Mouse (Mus musculus): ENCODE measurements at regions not wholly inside any gene's neighbourhood (a gene's known extent, or its start where the extent isn't known, plus 50 kb on each side); places are given as distances from the start of the nearest gene placed in this dataset.
A peak's percentile ranks its signal among the peaks of the same experiment; 100 is the strongest.

DNA sequence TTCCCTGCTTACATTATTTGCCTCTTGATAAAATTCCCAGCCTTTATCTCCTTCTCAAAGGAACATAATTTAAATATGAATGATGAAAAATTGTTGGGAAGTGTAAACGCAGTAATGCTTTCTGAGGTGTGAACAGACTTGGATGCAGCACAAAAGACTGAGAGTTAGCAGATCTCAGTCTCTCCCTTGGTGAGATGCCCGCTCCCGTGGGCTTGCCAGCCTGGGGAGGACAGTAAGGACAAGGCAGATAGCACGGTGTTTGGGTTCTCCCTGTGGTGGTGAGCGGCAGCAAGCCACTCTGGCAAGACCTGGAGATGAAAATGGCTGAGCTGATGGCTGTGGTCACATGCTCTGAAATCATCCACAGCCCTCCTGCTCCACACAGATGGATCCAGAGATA, 176.8 kb upstream of the Cdh4 start:
- no peaks in the 10 kb centered on the region for H3K36me3 ChIP-seq
- H3K27ac ChIP-seq (replicated peaks), result no peak overlapping the region
- no peaks in the 10 kb centered on the region; the same call in 1 of the 2 replicates for H3K4me1 ChIP-seq (replicated peaks)
- no peaks in the 10 kb centered on the region for H3K27me3 ChIP-seq
- 61% methylated on average over 5 of the region's 5 CpGs for WGBS
- H3K4me2 ChIP-seq, result no peak overlapping the region
- ATAC-seq (ENCODE audit: low FRiP score, low read depth), result no peak
- H3K4me3 ChIP-seq, result no peak overlapping the region
- H3K9ac ChIP-seq, result no peak overlapping the region
- no peaks in the 10 kb centered on the region for H3K9me3 ChIP-seq

DNA sequence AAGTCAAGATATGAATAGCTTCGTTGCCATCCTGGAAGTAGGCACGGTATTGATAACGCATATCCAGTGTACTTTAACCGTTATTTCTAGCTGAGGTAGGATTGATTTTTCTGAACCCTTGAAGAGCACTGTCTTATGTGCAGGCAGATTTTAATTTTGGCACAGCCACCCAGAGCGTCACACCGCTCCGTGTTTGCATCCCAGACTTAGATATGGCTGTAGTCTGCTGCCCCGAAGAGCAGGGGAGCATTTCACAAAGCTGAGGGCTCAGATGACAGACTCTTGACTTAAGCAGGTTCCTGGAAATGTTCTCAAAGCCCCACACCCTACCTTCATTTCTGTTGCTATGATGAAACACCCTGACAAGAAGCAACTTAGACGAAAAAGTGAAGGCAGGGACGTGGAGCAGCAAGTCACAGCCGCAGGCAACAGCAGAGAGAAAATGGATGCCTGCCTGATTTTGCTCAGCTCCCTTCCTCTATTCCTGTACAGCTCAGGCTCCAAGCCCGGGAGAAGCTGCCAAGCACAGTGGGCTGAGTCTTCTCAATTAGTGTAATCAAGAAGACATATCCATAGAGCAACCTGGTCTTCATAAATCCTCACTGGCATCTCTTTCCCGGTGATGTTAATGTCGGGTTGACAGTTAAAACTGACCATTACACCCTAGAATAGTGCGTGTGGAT, 164.9 kb upstream of the Cdh4 start:
- Histone ChIP-seq H3K4me3 (no peak overlapping the region), H3K36me3 (no peaks in the 10 kb centered on the region), H3K9ac (no peak overlapping the region), H3K9me3 (no peaks in the 10 kb centered on the region), H3K27ac (replicated peaks) (no peak overlapping the region), H3K4me1 (replicated peaks) (no peaks in the 10 kb centered on the region), H3K4me2 (no peak overlapping the region), H3K27me3 (no peaks in the 10 kb centered on the region)
- 84% methylated on average over 15 of the region's 15 CpGs for WGBS
- ATAC-seq (ENCODE audit: low FRiP score, low read depth), result no peak

DNA sequence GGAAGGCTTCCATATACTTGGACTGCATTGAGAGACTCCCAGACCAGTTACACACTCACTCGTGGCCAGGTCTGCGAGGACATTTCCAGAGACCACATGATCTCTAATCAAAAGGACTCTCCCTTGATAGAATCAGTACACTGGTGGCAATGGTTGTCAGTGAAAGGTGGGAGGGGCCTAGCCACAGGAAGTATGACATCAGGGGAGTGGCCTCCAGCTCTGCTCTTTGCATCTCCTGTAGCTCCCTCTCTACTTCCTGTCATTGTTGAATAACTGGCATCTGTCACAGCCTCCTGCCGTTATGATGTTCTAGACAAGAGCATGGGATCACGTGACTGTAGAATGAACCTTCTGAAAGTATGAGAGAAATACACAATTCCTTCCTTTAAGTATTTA, 164.3 kb upstream of the Cdh4 start:
- 79% methylated on average over 4 of the region's 4 CpGs for WGBS
- no peak for ATAC-seq (ENCODE audit: low FRiP score, low read depth)

DNA sequence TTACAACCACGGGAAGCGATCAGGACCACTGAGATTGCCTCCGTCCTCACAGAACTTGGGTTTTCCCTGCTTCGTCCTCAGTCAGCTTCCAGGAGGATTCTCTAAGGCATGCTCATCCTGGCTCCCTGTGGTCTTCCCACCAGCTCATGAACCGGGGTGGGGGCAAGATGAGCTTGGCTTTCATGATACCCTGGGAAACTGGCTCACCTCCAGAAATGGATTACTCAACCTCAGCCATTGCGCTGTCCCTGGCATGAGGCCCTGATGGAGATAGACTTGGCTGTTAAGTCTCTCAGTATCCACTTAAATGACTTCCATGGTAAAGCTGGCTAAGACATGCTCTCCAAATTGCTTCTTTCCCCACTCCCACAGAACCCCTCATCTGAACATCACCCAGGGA, 160.0 kb upstream of the Cdh4 start:
- WGBS, result 70% methylated on average over 6 of the region's 6 CpGs

More for the DNA sequence above, 164.3 kb upstream of the Cdh4 start:
- no peaks in the 10 kb centered on the region for H3K27me3 ChIP-seq
- H3K4me1 ChIP-seq (replicated peaks), result 0 out of 2 replicates have a peak, but pooled peaks cover 4% of the 10 kb centered on the region
- H3K36me3 ChIP-seq, result no peaks in the 10 kb centered on the region
- no peaks in the 10 kb centered on the region for H3K9me3 ChIP-seq
- no peak overlapping the region for H3K4me2 ChIP-seq
- no peak overlapping the region for H3K4me3 ChIP-seq
- no peak overlapping the region for H3K27ac ChIP-seq (replicated peaks)
- no peak overlapping the region for H3K9ac ChIP-seq

DNA sequence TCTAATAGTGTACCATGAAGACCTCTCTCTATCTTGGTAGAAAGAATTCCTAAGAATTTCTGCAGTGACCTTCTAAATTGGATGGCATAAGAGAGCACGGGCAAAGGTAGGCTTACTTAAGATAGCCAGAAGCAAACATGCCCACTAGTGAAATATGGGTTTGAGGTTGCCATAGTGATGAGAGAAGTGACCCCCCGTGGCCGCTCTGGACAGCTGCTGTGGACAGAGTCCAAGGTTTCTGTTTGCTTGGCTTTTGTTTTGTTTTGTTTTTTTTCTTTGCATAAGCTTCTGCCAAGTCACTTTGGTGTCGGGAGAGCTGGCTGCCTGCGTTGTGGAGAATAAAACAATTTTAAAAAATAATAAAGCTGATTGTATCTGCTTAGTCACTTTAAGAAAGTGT, 151.8 kb upstream of the Cdh4 start:
- Histone ChIP-seq H3K4me1 (replicated peaks) (peaks cover 38% of the 10 kb centered on the region), H3K4me3 (no peak overlapping the region), H3K27ac (replicated peaks) (no peak overlapping the region), H3K4me2 (no peak overlapping the region), H3K27me3 (no peaks in the 10 kb centered on the region), H3K36me3 (no peaks in the 10 kb centered on the region), H3K9ac (no peak overlapping the region), H3K9me3 (no peaks in the 10 kb centered on the region)
- WGBS, result 31% methylated on average over 5 of the region's 5 CpGs
- no peak for ATAC-seq (ENCODE audit: low FRiP score, low read depth)

More for the DNA sequence above, 160.0 kb upstream of the Cdh4 start:
- H3K27me3 ChIP-seq, result no peaks in the 10 kb centered on the region
- no peaks in the 10 kb centered on the region for H3K36me3 ChIP-seq
- H3K4me3 ChIP-seq, result no peak overlapping the region
- H3K4me1 ChIP-seq (replicated peaks), result 0 out of 2 replicates have a peak, but pooled peaks cover 6% of the 10 kb centered on the region
- no peak overlapping the region for H3K27ac ChIP-seq (replicated peaks)
- no peaks in the 10 kb centered on the region for H3K9me3 ChIP-seq
- ATAC-seq (ENCODE audit: low FRiP score, low read depth), result no peak
- H3K9ac ChIP-seq, result no peak overlapping the region
- H3K4me2 ChIP-seq, result no peak overlapping the region

DNA sequence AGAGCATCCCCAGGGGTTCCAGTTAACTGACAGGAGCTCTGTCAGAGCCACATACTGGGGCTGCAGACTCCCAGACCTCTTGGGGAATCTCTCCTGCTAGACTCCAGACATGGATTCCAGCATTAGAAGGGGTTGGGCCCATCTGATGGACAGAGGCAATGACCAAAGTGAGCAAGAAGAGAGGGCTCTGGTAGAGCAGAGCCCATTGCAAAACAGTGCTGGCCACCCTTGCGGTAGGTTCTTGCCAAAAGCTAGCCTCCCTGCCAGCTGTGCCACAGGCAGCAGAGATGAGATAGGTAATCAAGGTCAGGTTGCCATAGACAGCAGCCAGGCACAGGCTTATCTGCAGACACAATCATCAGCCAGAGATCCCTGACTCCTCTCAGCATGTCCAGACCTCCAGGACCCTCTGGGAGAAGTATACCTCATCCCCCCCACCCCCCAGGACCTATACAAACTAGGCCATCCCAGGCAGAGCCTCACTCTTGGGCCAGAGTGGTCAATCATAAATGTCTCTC, 151.1 kb upstream of the Cdh4 start:
- Histone ChIP-seq H3K27me3 (no peaks in the 10 kb centered on the region), H3K27ac (replicated peaks) (peak overlapping the region; percentile 40), H3K9ac (no peak overlapping the region), H3K4me2 (no peak overlapping the region), H3K4me1 (replicated peaks) (peaks cover 38% of the 10 kb centered on the region), H3K9me3 (no peaks in the 10 kb centered on the region), H3K4me3 (no peak overlapping the region), H3K36me3 (no peaks in the 10 kb centered on the region)
- 71% methylated on average over 1 of the region's 1 CpGs for WGBS
- no peak for ATAC-seq (ENCODE audit: low FRiP score, low read depth)

DNA sequence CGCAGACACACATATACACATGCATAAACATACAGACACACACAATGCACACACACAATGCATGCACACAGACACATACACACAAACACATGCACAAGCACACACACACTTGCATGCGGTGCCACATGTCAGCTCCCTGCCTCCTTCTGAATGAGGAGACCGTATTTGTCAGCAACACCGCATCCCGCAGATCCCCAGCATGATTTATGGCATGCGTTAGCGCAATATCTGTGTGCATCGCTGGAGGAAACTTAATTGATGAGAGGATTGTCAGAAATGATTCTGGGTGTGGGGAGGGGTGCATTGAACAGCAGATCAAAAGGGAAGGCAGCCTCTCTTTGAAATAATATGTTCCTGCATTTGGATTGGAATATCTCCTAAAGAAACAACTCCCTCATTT, 150.3 kb upstream of the Cdh4 start:
- WGBS, result 44% methylated on average over 8 of the region's 8 CpGs

DNA sequence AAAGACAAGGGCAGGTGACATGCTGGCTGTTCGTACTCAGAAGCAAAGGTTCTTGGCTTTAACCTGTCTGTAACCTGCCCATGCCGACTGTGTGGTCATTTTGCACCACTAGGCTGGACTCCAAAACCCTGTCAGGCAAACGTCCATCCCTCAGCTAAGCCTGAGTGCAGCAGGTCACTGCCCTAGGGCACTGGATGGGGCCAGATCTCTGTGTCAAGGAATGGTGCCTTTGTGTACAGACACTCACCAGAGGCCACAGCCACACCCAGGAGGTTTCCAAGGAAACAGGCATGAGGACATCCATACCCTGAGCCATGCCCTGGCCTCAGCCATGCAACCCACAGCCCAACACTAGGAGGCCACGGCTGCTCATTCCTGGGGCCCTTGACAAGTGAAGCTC, 149.7 kb upstream of the Cdh4 start:
- no peaks in the 10 kb centered on the region for H3K36me3 ChIP-seq
- H3K4me1 ChIP-seq (replicated peaks), result peaks cover 38% of the 10 kb centered on the region
- no peak overlapping the region for H3K9ac ChIP-seq
- ATAC-seq (ENCODE audit: low FRiP score, low read depth), result no peak
- 43% methylated on average over 4 of the region's 4 CpGs for WGBS
- no peak overlapping the region for H3K4me2 ChIP-seq
- H3K27me3 ChIP-seq, result no peaks in the 10 kb centered on the region
- no peak overlapping the region for H3K4me3 ChIP-seq
- peak overlapping the region; percentile 32; the same call in 1 of the 2 replicates for H3K27ac ChIP-seq (replicated peaks)
- no peaks in the 10 kb centered on the region for H3K9me3 ChIP-seq

More for the DNA sequence above, 150.3 kb upstream of the Cdh4 start:
- H3K9ac ChIP-seq, result no peak overlapping the region
- H3K27me3 ChIP-seq, result no peaks in the 10 kb centered on the region
- ATAC-seq (ENCODE audit: low FRiP score, low read depth), result no peak
- H3K27ac ChIP-seq (replicated peaks), result 0 out of 2 replicates have a peak overlapping the region, but pooled peaks have one; percentile 32
- H3K9me3 ChIP-seq, result no peaks in the 10 kb centered on the region
- H3K36me3 ChIP-seq, result no peaks in the 10 kb centered on the region
- H3K4me3 ChIP-seq, result no peak overlapping the region
- peaks cover 38% of the 10 kb centered on the region for H3K4me1 ChIP-seq (replicated peaks)
- no peak overlapping the region for H3K4me2 ChIP-seq

DNA sequence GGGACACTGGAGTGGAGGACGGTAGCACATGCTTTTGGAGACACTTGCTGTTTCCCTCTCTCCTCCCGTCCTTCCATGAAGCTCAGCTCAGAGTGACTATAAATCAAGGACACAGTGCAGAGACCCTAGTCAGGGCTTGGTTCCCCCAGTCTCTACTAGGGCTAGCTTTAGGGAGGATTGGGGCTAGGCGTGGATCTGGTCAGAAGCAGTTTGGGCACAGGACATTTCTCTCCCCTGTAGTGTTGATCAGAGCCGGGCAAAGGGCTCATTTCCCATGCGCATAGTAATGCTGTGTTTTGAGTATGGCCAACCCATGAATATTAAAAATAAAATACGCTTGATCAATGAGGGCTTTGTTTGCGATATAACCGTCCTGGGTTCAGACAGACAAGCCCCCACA, 149.1 kb upstream of the Cdh4 start:
- H3K36me3 ChIP-seq, result no peaks in the 10 kb centered on the region
- no peak overlapping the region for H3K4me2 ChIP-seq
- ATAC-seq (ENCODE audit: low FRiP score, low read depth), result no peak
- H3K9ac ChIP-seq, result no peak overlapping the region
- H3K4me3 ChIP-seq, result no peak overlapping the region
- H3K27ac ChIP-seq (replicated peaks), result no peak overlapping the region
- H3K9me3 ChIP-seq, result no peaks in the 10 kb centered on the region
- peaks cover 38% of the 10 kb centered on the region for H3K4me1 ChIP-seq (replicated peaks)
- no peaks in the 10 kb centered on the region for H3K27me3 ChIP-seq
- 28% methylated on average over 8 of the region's 8 CpGs for WGBS

DNA sequence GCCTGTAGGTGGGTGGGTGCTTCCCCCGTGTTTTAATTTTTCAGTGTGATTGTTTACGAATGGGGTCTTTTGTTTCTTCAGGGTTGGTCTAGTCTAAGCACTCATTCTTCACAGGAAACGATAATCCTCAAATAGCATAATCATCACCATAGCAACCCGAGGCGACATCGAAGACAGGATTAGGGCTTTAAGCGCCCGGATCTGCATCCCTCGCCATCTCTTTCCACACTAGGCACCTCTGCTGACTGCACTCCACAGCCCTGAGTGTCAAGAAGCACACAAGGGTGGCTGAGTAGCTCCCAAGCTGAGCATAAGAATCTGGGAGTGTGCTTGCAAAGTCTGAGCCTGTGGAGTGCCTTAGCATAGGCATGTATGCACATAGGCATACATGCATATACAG, 145.2 kb upstream of the Cdh4 start:
- Histone ChIP-seq H3K4me1 (replicated peaks) (peaks cover 19% of the 10 kb centered on the region), H3K9ac (no peak overlapping the region), H3K27me3 (no peaks in the 10 kb centered on the region), H3K36me3 (no peaks in the 10 kb centered on the region), H3K4me2 (no peak overlapping the region), H3K4me3 (no peak overlapping the region), H3K9me3 (no peaks in the 10 kb centered on the region), H3K27ac (replicated peaks) (no peak overlapping the region)
- WGBS, result 25% methylated on average over 9 of the region's 9 CpGs
- no peak for ATAC-seq (ENCODE audit: low FRiP score, low read depth)

DNA sequence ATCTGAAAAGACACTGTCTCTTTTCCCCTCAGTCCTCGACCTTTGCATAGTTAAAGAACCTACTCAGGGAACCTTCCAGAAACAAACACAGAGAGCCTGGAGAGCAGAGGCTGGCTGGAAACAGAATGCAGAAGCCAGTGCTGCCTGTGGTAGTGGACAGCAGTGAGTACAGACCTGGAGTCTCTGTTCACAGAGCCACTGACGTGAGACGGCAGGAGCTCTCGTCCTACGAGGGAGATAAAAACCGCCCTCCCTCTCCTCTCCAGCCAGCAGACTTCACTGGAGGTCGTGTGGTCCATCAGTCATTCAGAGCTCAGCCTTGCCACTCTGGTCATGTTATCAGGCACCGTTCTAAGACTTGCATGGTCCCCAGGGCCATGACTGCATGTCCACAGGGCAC, 138.5 kb upstream of the Cdh4 start:
- WGBS, result 41% methylated on average over 8 of the region's 8 CpGs
- Histone ChIP-seq H3K9ac (no peak overlapping the region), H3K27me3 (peaks cover 6% of the 10 kb centered on the region; the same call in 1 of the 2 replicates), H3K4me1 (replicated peaks) (peaks cover 21% of the 10 kb centered on the region), H3K27ac (replicated peaks) (no peak overlapping the region), H3K36me3 (no peaks in the 10 kb centered on the region), H3K9me3 (no peaks in the 10 kb centered on the region), H3K4me2 (no peak overlapping the region), H3K4me3 (no peak overlapping the region)
- no peak for ATAC-seq (ENCODE audit: low FRiP score, low read depth)

DNA sequence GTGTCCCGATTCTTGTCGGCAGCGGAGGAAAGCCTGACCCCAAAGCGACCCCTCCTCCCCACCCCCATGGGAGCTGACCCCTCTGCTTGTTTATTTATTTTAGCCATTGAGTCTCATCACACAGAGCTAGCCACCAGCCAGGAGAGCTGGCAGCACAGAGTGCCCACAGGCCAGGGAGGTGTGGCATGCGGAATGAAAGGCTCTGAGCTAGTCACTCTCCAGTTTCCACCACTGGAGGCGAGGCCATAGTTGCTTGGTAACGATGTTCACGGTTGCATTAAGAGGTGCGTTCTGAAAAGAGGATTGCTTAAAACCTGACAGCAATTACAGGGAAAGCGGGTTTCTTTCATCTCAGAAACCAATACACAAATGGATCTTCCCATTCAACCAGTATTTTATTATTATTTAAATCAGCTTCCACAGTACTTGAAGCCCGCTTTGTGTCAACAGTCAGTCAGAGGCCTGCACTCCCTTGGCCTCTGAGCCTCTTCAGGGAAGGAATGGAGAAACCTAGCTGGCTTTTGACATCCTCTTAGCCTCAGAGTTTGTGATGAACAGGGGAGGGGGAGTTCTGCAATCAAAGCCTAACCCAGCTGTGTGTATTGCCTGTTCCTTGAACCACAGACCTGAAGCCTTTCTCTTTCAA, 134.8 kb upstream of the Cdh4 start:
- Histone ChIP-seq H3K27me3 (peaks cover 11% of the 10 kb centered on the region; the same call in 1 of the 2 replicates), H3K4me2 (no peak overlapping the region), H3K9me3 (no peaks in the 10 kb centered on the region), H3K27ac (replicated peaks) (no peak overlapping the region), H3K36me3 (no peaks in the 10 kb centered on the region), H3K4me1 (replicated peaks) (peaks cover 21% of the 10 kb centered on the region), H3K4me3 (no peak overlapping the region), H3K9ac (no peak overlapping the region)
- 7% methylated on average over 11 of the region's 11 CpGs for WGBS
- peak; percentile 76 for ATAC-seq (ENCODE audit: low FRiP score, low read depth)

All from hindbrain, embryonic 15.5 days (tissue).